Mouse (Mus musculus) stomach, postnatal 0 days (tissue): ENCODE results near the gene Rnf213.

Experiments used
- CTCF ChIP-seq: IDR thresholded peaks from 2 replicates; pipeline ENCODE4 v1.5.1; 2016; ENCODE audit warnings: antibody characterized with exemption, low read depth, mild to moderate bottlenecking, moderate library complexity
- EP300 ChIP-seq: optimal IDR thresholded peaks from 2 replicates; pipeline ENCODE3; 2016; ENCODE audit warnings: antibody characterized with exemption

GRCm38 (mm10) chr11:119395394-119395793 is 2.5 kb downstream of the Rnf213 start:
- TF ChIP-seq EP300 (no peak), CTCF (no peak)
